Mouse (Mus musculus) MEL (cell line): ENCODE data around the gene Rxfp3. TPM values are rescaled to one million over a fixed set of nuclear protein-coding genes. Genes with fewer than 3 reads are reported as not detected.

ENCODE experiments used
- DNase-seq: peaks from one replicate; pipeline ENCODE4 v3.0.0; 2011; ENCODE audit warnings: low read depth, low spot score
- H3K27ac ChIP-seq: 2 replicates; pipeline ENCODE4 v1.5.1; 2012; ENCODE audit warnings: low read depth, mild to moderate bottlenecking, control low read depth, low read length, moderate library complexity; ENCODE audit not compliant: control insufficient read depth
- H3K27me3 ChIP-seq, 2 experiments: fragments of 150-350 bp in 1 of 2; sonication (generic) in 1 of 2; 2 replicates each; pipeline ENCODE4 v1.6.1; 2012; ENCODE audit warnings: low read length in 2 of 2, mild to moderate bottlenecking in 2 of 2, improper control_type of control experiment in 1 of 2, moderate library complexity in 1 of 2; ENCODE audit not compliant: insufficient read depth in 2 of 2, control insufficient read depth in 1 of 2
- H3K36me3 ChIP-seq, 2 experiments: 2 replicates each; pipeline ENCODE4 v1.6.1; 2012 to 2014; ENCODE audit warnings: low read length in 2 of 2, improper control_type of control experiment in 1 of 2, inconsistent platforms in 1 of 2, mild to moderate bottlenecking in 1 of 2; ENCODE audit not compliant: insufficient read depth in 2 of 2, control insufficient read depth in 1 of 2
- H3K4me1 ChIP-seq, 2 experiments: fragments of 150-350 bp in 1 of 2; sonication (generic) in 1 of 2; 2 replicates each; pipeline ENCODE4 v1.6.1; 2012; ENCODE audit warnings: low read length in 2 of 2, improper control_type of control experiment in 1 of 2, mild to moderate bottlenecking in 1 of 2; ENCODE audit not compliant: insufficient read depth in 2 of 2, control insufficient read depth in 1 of 2
- H3K4me3 ChIP-seq, 2 experiments: fragments of 150-350 bp in 1 of 2; sonication (generic) in 1 of 2; 2 replicates each; pipeline ENCODE4 v1.5.1; 2012; ENCODE audit warnings: low read depth in 2 of 2, low read length in 2 of 2, mild to moderate bottlenecking in 2 of 2, moderate library complexity in 2 of 2, control low read depth in 1 of 2, improper control_type of control experiment in 1 of 2; ENCODE audit not compliant: control insufficient read depth in 1 of 2, insufficient read depth in 1 of 2
- H3K79me2 ChIP-seq: 2 replicates; pipeline ENCODE4 v1.6.1; 2012; ENCODE audit warnings: mild to moderate bottlenecking, low read length, moderate library complexity; ENCODE audit not compliant: control insufficient read depth, poor library complexity, insufficient read depth
- H3K9ac ChIP-seq: 2 replicates; pipeline ENCODE4 v1.6.1; 2012; ENCODE audit warnings: low read depth, mild to moderate bottlenecking, control low read depth, low read length, moderate library complexity; ENCODE audit not compliant: control insufficient read depth, poor library complexity, severe bottlenecking
- H3K9me3 ChIP-seq: fragments of 150-350 bp; sonication (generic); replicated peaks from 2 replicates; pipeline ENCODE4 v1.6.1; 2012; ENCODE audit warnings: mild to moderate bottlenecking, low read length, improper control_type of control experiment, moderate library complexity; ENCODE audit not compliant: insufficient read depth
- CHD1 ChIP-seq: IDR thresholded peaks from 2 replicates; pipeline ENCODE4 v1.6.1; 2012; ENCODE audit warnings: low read depth, mild to moderate bottlenecking, inconsistent platforms, low read length, improper control_type of control experiment
- CHD2 ChIP-seq: IDR thresholded peaks from 2 replicates; pipeline ENCODE4 v1.6.1; 2011; ENCODE audit warnings: low read length, improper control_type of control experiment
- E2F4 ChIP-seq: IDR thresholded peaks from 2 replicates; pipeline ENCODE4 v1.6.1; 2011; ENCODE audit warnings: low read depth, low read length, improper control_type of control experiment, borderline replicate concordance
- ELF1 ChIP-seq: IDR thresholded peaks from 2 replicates; pipeline ENCODE4 v1.6.1; 2014; ENCODE audit warnings: low read depth, mild to moderate bottlenecking, inconsistent platforms, low read length, improper control_type of control experiment, moderate library complexity
- GABPA ChIP-seq: IDR thresholded peaks from 2 replicates; pipeline ENCODE4 v1.6.1; 2012; ENCODE audit warnings: low read depth, mild to moderate bottlenecking, inconsistent platforms, low read length, improper control_type of control experiment, moderate library complexity
- GATA1 ChIP-seq: IDR thresholded peaks from 2 replicates; pipeline ENCODE4 v1.6.1; 2011; ENCODE audit warnings: low read depth, low read length, improper control_type of control experiment
- JUND ChIP-seq: IDR thresholded peaks from 2 replicates; pipeline ENCODE4 v1.6.1; 2011; ENCODE audit warnings: low read depth, mild to moderate bottlenecking, improper control_type of control experiment, low read length
- MAFK ChIP-seq: IDR thresholded peaks from 2 replicates; pipeline ENCODE4 v1.6.1; 2011; ENCODE audit warnings: low read depth, mild to moderate bottlenecking, low read length, improper control_type of control experiment, borderline replicate concordance
- MAX ChIP-seq: IDR thresholded peaks from 2 replicates; pipeline ENCODE4 v1.6.1; 2011; ENCODE audit warnings: low read length, improper control_type of control experiment
- MAZ ChIP-seq: IDR thresholded peaks from 2 replicates; pipeline ENCODE4 v1.6.1; 2012; ENCODE audit warnings: low read depth, mild to moderate bottlenecking, inconsistent platforms, low read length, improper control_type of control experiment
- MEF2A ChIP-seq: IDR thresholded peaks from 2 replicates; pipeline ENCODE4 v1.6.1; 2014; ENCODE audit warnings: low read depth, mild to moderate bottlenecking, inconsistent platforms, low read length, improper control_type of control experiment; ENCODE audit not compliant: poor library complexity, insufficient replicate concordance, severe bottlenecking; ENCODE audit errors: extremely low read depth
- MXI1 ChIP-seq: IDR thresholded peaks from 2 replicates; pipeline ENCODE4 v1.6.1; 2011; ENCODE audit warnings: mild to moderate bottlenecking, low read depth, low read length, improper control_type of control experiment
- MYC ChIP-seq: IDR thresholded peaks from 2 replicates; pipeline ENCODE4 v1.6.1; 2011; ENCODE audit warnings: low read depth, mild to moderate bottlenecking, low read length, improper control_type of control experiment, moderate library complexity
- NRF1 ChIP-seq: IDR thresholded peaks from 2 replicates; pipeline ENCODE4 v1.6.1; 2014; ENCODE audit warnings: low read depth, mild to moderate bottlenecking, inconsistent platforms, low read length, improper control_type of control experiment, moderate library complexity; ENCODE audit not compliant: poor library complexity, insufficient read depth, severe bottlenecking
- POLR2A ChIP-seq, 2 experiments: IDR thresholded peaks; 2 replicates each; pipeline ENCODE4 v1.6.1; 2011 to 2012; ENCODE audit warnings: low read length in 2 of 2, mild to moderate bottlenecking in 2 of 2, control low read depth in 1 of 2, improper control_type of control experiment in 1 of 2, low read depth in 1 of 2, moderate library complexity in 1 of 2; ENCODE audit not compliant: control insufficient read depth in 1 of 2, insufficient read depth in 1 of 2, poor library complexity in 1 of 2
- POLR2AphosphoS2 ChIP-seq: IDR thresholded peaks from 2 replicates; pipeline ENCODE4 v1.6.1; 2011; ENCODE audit warnings: low read length, improper control_type of control experiment
- POLR2AphosphoS5 ChIP-seq: IDR thresholded peaks from 2 replicates; pipeline ENCODE4 v1.6.1; 2012; ENCODE audit warnings: low read depth, borderline replicate concordance, mild to moderate bottlenecking, inconsistent platforms, low read length, moderate library complexity, mixed read lengths
- RAD21 ChIP-seq: IDR thresholded peaks from 2 replicates; pipeline ENCODE4 v1.6.1; 2011; ENCODE audit warnings: mild to moderate bottlenecking, low read depth, low read length, improper control_type of control experiment
- RCOR1 ChIP-seq: IDR thresholded peaks from 2 replicates; pipeline ENCODE4 v1.6.1; 2012; ENCODE audit warnings: low read depth, mild to moderate bottlenecking, inconsistent platforms, low read length, improper control_type of control experiment
- SIN3A ChIP-seq: IDR thresholded peaks from 2 replicates; pipeline ENCODE4 v1.6.1; 2012; ENCODE audit warnings: low read length, improper control_type of control experiment, inconsistent platforms
- TAL1 ChIP-seq: IDR thresholded peaks from 2 replicates; pipeline ENCODE4 v1.6.1; 2012; ENCODE audit warnings: mild to moderate bottlenecking, inconsistent platforms, low read length, moderate library complexity, mixed read lengths
- TBP ChIP-seq: IDR thresholded peaks from 2 replicates; pipeline ENCODE4 v1.8.0; 2011; ENCODE audit warnings: low read depth, low read length, improper control_type of control experiment
- TCF12 ChIP-seq: IDR thresholded peaks from 2 replicates; pipeline ENCODE4 v1.6.1; 2014; ENCODE audit warnings: low read depth, mild to moderate bottlenecking, inconsistent platforms, low read length, improper control_type of control experiment, moderate library complexity
- UBTF ChIP-seq: IDR thresholded peaks from 2 replicates; pipeline ENCODE4 v1.6.1; 2012; ENCODE audit warnings: low read depth, mild to moderate bottlenecking, inconsistent platforms, low read length, improper control_type of control experiment, moderate library complexity, borderline replicate concordance; ENCODE audit not compliant: insufficient read depth
- USF1 ChIP-seq: IDR thresholded peaks from 2 replicates; pipeline ENCODE4 v1.6.1; 2014; ENCODE audit warnings: low read depth, mild to moderate bottlenecking, inconsistent platforms, low read length, improper control_type of control experiment, moderate library complexity
- ZMIZ1 ChIP-seq: IDR thresholded peaks from 2 replicates; pipeline ENCODE4 v1.6.1; 2012; ENCODE audit warnings: low read depth, mild to moderate bottlenecking, inconsistent platforms, low read length, improper control_type of control experiment, moderate library complexity
- ZNF384 ChIP-seq: IDR thresholded peaks from 2 replicates; pipeline ENCODE4 v1.6.1; 2012; ENCODE audit warnings: low read depth, mild to moderate bottlenecking, inconsistent platforms, low read length, improper control_type of control experiment
- polyA plus RNA-seq, 2 experiments: library from polyadenylated mRNA; stranded (reverse) in 1 of 2; unstranded in 1 of 2; fragments of >175 nt in 1 of 2; fragments of >200 nt in 1 of 2; gene quantifications; 2 replicates each; pipeline versions ENCODE4 v1.2.1 to v1.2.4; 2012; ENCODE audit warnings: low replicate concordance in 2 of 2, low read depth in 1 of 2; ENCODE audit not compliant: insufficient read length in 2 of 2, insufficient read depth in 1 of 2, missing spikeins in 1 of 2
- total RNA-seq: library from RNA; depleted of rRNA; stranded (reverse); fragments of 300-350 nt; gene quantifications from 2 replicates; pipeline ENCODE4 v1.2.3, GENCODE M21; 2012

Rxfp3 gene
- total and polyA plus RNA-seq, 3 experiments = not detected

GRCm38 (mm10) chr15:11064160-11064557 lies 26.4 kb upstream of the Rxfp3 start:
- no peak overlapping the region for H3K9ac ChIP-seq
- no peak overlapping the region for H3K4me3 ChIP-seq
- H3K4me1 ChIP-seq = no peaks in the 10 kb centered on the region
- no peaks in the 10 kb centered on the region for H3K79me2 ChIP-seq
- H3K9me3 ChIP-seq = no peaks in the 10 kb centered on the region
- TF ChIP-seq NRF1 (no peak), TBP (no peak), ELF1 (no peak), MAX (no peak), USF1 (no peak), CHD2 (no peak), CHD1 (no peak), UBTF (no peak), GATA1 (no peak), POLR2A (IDR thresholded peaks at IDR 0.05; ENCODE audit: control insufficient read depth in 1 of 2, insufficient read depth in 1 of 2, low read depth in 1 of 2, low read length in 2 of 2, poor library complexity in 1 of 2) (no peak), RCOR1 (no peak), ZNF384 (no peak), POLR2AphosphoS2 (no peak), GABPA (no peak), JUND (no peak)
- H3K27me3 ChIP-seq = no peaks in the 10 kb centered on the region
- no peak overlapping the region for H3K27ac ChIP-seq
- no peak for DNase-seq
- no peaks in the 10 kb centered on the region for H3K36me3 ChIP-seq

GRCm38 (mm10) chr15:11062903-11063302 lies 25.1 kb upstream of the Rxfp3 start:
- no peak for DNase-seq
- Histone ChIP-seq H3K27ac (no peak overlapping the region), H3K36me3 (no peaks in the 10 kb centered on the region), H3K9me3 (no peaks in the 10 kb centered on the region), H3K79me2 (no peaks in the 10 kb centered on the region), H3K27me3 (no peaks in the 10 kb centered on the region), H3K9ac (no peak overlapping the region), H3K4me3 (no peak overlapping the region), H3K4me1 (no peaks in the 10 kb centered on the region)
- TF ChIP-seq RCOR1 = no peak

GRCm38 (mm10) chr15:11054440-11055080 lies 16.8 kb upstream of the Rxfp3 start:
- no peak overlapping the region for H3K4me3 ChIP-seq
- DNase-seq = no peak
- no peaks in the 10 kb centered on the region; the same call in 1 of the 2 replicates for H3K9me3 ChIP-seq
- no peaks in the 10 kb centered on the region for H3K4me1 ChIP-seq
- H3K36me3 ChIP-seq = no peaks in the 10 kb centered on the region
- no peaks in the 10 kb centered on the region for H3K27me3 ChIP-seq
- H3K27ac ChIP-seq = no peak overlapping the region
- no peaks in the 10 kb centered on the region for H3K79me2 ChIP-seq
- no peak overlapping the region for H3K9ac ChIP-seq
- TF ChIP-seq MYC (no peak), POLR2AphosphoS2 (no peak), MAZ (no peak), TBP (no peak), TAL1 (no peak), MXI1 (no peak), E2F4 (no peak), SIN3A (no peak), POLR2AphosphoS5 (no peak), MAFK (no peak), MEF2A (no peak), JUND (no peak), RAD21 (no peak), UBTF (no peak), RCOR1 (no peak), TCF12 (no peak), ZMIZ1 (no peak)
